Mouse (Mus musculus): ENCODE measurements at regions not wholly inside any gene's neighbourhood (a gene's known extent, or its start where the extent isn't known, plus 50 kb on each side); places are given as distances from the start of the nearest gene placed in this dataset.
A peak's percentile ranks its signal among the peaks of the same experiment; 100 is the strongest.

DNA sequence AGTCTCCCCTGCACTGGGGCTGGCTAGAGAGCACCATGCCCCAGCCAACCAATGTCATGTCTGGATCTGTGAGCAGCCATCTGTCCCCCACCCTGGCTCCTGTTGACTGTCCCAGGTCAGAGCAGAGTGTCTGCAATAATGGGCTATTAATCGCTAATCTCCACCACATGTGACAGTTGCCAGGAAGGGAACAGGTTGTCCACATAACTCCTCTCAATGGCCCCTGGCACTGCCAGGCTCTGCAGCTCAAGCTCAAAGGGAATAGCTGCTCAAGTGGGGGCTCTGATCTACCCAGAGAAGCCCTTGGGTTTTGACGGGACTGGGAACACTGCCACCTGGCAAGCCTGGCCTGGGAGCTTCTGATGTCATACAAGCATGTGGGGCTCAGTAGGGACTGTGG, 231.4 kb downstream of the Cryba4 start:
- no peak for DNase-seq (ENCODE audit: low spot score)

DNA sequence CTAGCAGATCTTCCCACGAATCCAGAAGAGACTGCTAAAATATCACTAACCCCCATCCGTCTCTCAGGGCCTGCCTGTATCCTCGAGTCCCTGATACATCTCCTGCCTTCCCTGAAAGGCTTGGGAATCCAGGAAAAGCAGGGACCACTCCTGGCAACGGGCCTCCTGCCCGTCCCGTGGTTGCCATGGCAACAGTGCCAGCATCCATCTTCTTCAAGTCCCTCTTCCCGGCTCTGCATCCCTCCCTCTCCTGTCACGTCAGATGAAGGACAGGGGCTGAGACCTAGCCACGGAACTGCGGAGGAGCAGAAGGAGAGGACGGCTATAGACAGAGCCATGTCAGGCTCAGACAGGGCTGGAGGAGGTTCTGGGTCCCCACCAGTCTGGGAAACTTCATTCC, 222.4 kb downstream of the Cryba4 start:
- DNase-seq (ENCODE audit: low spot score), result peak; percentile 62

DNA sequence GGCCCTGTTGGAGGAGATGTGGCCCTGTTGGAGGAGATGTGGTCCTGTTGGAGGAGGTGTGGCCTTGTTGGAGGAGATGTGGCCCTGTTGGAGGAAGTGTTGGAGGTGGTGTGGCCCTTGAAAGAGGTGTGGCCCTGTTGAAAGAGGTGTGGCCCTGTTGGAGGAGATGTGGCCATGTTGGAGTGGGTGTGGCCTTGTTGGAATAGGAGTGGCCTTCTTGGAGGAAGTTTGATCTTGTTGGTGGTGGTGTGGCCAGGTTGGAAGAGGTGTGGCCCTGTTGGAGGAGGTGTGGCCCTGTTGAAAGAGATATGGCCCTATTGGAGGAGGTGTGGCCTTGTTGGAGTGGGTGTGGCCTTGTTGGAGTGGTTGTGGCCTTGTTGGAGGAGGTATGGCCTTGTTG, 220.3 kb downstream of the Cryba4 start:
- no peak for DNase-seq (ENCODE audit: low spot score)

DNA sequence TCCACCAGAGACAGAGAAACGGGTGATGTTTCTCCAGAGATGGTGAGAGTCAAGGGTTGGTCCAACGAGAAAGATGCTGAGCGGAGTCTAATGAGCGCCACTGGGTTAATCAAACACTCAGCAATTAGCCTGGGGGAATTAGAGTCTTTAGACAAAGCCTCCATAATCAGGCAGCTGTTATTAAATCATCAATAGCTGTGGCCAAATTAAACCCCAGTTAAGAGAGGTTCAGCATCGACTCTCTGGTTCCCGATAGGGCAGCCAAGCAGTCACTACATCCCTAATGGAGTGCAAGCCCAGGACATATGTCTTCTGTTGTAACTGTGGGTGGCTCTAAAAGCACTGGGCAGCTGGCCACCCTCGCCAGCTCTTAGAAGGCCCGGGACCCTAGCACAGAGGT, 216.9 kb downstream of the Cryba4 start:
- DNase-seq (ENCODE audit: low spot score), result no peak

DNA sequence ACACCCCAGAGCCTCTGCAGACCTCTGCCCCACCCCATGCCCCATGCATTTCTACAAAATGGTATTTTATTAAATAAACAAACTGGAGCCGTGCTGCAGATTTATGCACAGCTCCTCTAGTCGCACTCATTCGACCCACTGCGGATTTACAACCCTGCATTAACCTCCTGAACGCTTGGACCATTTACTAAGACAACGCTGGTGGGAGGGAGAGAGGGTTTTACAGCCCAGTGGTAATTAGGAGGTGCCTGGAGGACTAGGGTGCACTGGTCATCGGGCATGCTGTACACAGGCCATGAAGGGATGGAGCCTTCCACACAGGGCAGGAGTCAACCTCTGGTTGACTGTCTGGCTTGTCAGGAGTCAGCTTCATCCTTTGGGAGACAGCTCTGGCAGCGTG, 215.2 kb downstream of the Cryba4 start:
- DNase-seq (ENCODE audit: low spot score), result peak; percentile 14

DNA sequence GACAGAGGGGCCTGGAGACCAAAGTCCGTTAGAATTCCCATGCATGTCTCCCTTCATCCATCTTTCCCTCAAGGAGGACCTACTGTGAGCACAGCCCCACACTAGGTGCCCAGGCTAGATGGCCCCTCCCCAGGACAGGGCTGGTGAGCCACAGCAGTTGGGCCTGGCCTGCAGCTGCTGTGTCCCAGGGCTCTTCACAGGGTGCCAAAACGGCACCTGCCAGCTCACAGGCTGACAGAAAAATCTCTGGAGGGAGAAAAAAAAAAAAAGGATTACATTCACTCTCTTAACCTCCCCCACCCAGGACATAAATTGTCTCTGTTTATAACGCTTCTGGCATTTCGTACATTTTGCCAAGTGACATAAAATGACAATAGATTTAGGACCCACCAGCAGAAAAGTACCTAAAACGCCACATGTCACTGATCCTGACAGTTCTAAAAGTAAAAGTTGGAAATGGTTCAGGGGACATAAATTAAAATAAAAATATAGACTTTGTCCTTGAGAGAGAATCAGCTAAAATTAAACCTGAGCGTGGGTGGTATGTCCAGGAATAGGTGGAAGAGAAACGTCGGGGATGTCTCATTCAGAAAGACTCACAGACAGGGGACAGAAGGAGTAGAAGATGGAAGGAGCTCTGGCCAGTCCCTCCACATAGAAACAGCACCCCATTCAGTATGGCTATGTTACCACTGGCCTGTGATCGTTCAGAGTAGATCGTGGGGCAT, 212.5 kb downstream of the Cryba4 start:
- no peak for DNase-seq (ENCODE audit: low spot score)

DNA sequence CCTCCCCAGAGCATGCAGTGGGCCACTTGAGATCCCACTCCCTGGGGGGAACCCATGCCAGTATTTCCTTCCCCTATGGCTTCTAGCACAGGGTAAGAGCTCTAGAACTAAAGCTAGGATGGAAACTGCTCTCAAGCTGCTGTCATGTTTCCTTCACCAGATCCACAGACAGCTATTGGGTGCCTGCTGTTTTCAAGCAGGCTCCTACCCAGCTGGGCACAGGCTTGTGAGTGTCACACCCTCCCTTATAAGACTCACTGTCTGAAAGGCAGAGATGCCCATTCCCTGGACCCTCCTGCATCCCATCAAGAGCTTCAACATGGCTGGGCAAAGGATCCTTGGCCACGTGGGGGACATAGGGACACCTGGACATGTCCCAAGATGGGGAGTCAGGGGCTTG, 211.6 kb downstream of the Cryba4 start:
- DNase-seq (ENCODE audit: low spot score), result no peak

DNA sequence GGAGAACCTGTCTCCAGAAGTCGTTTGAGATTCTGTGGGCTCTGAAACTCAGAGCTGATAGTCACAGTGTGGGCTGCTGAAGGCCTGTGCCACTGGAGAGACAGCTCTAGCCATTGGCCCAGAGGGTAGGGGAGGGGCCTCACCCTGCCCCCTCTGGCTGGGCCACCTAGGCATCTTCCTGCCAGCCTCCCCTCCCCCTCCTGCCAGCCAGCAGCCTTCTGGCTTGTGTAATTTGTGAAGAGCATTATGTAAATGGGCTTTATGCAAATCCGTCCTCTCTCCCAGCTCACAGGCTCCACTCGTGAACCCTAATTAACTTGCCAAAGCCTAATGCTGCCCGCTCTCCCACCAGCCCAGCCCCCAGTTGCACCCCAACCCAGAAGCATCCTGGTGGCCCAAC, 211.0 kb downstream of the Cryba4 start:
- no peak for DNase-seq (ENCODE audit: low spot score)

DNA sequence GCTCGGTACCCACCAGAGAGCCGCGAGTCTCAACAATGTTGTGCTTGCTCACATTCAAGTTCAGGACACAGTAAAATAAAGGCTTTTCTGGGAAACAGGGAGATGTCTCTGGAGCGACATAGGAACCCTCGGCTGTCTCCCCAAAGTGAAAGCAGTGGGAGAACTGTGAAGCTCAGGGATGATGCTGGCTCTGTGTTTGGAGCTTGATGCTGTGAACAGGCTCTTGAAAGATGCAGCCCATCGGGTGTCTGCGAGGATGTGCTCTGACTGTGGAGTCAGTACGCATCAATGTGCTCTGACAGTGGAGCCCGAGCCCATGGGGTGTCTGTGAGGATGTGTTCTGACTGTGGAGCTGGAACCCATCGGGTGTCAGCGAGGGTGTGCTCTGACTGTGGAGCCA, 210.1 kb downstream of the Cryba4 start:
- no peak for DNase-seq (ENCODE audit: low spot score)

DNA sequence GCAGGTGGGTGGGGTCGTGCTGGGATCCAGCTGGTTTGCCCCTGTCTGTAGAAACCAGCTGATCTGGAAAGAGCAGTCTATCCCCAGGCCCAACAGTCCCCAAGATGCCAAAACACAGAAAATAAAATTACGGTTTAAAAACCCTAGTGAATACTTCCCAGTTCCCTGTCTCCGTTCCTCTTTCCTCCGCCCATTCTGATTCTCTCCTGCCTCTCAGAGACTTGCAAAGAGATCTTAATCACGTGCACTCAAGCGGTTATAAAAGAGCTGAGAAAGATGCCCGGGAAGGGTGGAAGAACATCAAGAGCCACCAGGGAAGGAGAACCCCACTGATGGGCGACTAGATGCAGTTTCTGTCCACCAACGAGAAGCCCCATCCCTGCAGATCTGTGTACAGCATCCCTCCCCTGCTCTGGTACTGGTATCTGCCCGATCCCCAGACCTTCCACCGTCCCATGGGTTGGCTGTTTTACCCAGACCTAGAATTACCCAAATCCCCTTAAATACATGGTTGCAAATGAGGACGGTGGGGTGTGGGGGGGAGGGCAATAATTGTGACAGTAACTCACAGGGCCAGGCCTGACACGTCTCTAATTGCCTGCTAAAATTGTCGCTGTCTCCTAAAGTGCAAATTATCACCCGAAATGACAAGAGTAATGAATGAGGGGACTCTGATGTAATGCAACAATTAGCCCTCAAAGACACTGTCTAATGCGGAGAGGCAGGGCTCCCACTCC, 202.1 kb downstream of the Cryba4 start:
- DNase-seq (ENCODE audit: low spot score), result no peak

DNA sequence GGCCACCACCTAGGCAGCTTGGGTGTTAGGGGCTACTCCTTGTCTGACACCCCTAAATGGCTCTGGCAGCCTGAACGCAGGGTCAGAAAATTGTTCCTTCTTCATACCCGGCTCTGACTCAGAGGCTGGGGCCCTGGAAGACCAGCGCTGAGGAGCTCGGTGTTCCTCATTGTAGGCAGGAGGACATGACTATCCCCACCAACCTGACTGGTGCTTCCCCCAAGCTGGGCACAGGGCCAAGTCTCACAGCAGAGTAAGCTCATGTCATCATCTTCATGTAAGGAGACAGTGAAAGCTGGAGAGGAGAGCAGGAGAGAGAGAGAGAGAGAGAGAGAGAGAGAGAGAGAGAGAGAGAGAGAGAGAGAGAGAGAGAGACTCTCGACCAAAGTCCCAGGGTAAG, 201.4 kb downstream of the Cryba4 start:
- no peak for DNase-seq (ENCODE audit: low spot score)

DNA sequence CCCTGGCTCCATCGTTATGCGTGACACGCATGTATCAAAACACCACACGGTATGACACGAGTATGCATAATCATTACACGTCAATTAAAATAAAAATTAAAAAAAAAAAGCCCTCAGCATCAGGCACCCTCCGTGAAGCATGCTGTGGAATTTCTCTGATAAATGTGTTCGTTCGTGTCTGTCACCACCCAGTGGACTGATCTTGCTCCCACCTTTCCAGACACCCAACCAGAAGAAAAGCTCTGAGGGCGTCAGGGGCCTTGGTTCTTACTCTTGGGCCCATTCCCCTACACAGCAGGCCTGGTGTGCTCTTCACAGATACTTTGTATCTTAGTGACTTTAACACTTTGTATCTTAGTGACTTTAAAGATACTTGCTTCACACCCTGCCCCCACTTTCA, 200.5 kb downstream of the Cryba4 start:
- no peak for DNase-seq (ENCODE audit: low spot score)

DNA sequence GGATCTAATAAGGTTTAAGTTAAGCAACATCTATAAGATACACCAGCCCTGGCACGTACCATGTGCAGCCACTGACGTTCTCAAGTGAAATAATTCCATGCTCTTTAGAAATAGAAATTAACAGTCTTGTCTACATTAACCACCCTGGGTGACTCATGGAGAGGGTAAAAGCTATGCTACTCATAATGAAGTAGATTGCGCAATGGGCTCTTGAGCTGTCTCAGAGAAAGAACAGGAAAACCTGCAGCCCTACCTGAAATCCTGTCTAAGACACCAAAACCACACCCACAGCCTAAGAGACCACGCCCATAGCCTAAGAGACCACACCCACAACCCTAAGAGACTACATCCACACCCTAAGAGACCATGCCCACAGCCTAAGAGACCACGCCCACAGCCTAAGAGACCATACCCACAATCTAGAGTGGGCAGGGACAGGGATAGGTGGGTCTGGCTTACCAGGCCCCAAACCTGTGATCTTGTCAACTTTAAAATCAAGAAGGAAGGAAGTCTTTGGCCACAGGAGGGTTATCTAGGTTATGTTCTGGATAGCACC, 198.6 kb downstream of the Cryba4 start:
- DNase-seq (ENCODE audit: low spot score), result no peak

DNA sequence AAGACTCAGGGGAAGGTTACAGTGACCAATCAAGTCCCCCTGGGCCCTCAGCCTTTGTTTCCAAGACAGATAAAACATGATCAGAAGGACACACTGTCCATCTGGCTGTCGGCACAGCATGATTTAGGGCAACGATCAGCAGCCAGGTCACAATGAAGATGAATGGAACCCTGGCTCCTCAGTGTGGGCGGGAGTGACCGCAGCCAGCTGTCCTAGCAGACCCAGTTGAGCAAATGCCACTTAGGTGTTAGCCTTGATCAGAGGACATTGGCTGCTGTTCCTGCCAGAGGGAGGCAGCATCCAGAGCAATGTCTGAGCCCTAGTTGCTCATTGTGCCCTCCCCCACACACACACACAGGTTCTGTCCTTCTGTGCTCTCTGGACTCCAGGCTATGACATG, 197.3 kb downstream of the Cryba4 start:
- no peak for DNase-seq (ENCODE audit: low spot score)

DNA sequence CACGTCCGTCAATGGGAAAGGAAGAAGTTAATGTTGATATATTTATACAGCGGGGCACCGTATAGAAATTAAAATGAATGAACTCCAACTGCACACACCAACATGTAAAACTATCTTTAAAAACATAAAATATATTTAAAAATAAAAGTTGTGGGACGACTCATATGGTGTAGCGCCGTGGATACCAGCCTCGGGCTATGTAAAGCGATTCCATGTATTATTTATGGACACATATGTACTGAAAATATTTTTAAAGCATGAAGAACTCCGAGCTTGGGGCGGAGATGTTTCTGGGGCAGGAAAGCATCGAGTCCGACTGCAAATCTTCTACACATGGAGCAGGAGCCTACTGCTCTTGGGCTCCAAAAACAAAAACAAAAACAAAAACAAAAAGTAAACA, 182.4 kb downstream of the Cryba4 start:
- DNase-seq (ENCODE audit: low spot score), result no peak

DNA sequence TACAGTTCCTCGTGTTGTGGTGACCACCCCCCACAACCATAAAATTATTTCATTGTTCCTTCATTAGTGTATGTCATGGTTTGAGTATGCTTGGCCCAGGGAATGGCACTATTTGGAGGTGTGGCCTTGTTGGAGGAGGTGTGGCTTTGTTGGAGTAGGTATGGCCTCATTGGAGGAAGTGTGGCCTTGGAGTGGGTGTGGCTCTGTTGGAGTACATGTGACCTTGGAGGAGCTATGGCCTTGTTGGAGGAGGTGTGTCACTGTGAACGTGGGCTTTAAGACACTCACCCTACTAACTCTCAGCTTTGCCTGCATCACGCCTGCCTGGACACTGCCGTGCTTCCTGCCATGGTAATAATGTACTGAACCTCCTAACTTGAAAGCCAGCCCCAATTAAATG, 179.9 kb downstream of the Cryba4 start:
- DNase-seq (ENCODE audit: low spot score), result no peak

DNA sequence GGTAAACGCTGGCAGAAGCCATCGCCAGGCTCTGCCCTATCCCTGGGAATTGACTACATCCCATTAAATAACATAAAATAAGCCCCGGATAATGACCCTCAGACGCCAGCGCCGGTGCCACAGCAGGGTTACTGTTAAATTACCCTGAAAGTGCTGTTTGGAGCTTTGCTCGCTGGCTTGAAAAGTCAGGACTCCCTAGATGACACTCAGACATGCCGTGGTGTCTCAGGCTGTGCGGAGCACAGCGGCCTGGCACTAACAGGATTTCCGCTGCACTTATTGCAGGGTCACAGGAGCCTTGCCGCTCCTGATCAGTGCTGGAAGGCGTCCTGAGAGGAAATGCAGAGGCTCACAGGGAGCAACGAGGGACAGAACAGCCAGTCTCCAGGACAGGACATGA, 175.2 kb downstream of the Cryba4 start:
- peak; percentile 13 for DNase-seq (ENCODE audit: low spot score)

DNA sequence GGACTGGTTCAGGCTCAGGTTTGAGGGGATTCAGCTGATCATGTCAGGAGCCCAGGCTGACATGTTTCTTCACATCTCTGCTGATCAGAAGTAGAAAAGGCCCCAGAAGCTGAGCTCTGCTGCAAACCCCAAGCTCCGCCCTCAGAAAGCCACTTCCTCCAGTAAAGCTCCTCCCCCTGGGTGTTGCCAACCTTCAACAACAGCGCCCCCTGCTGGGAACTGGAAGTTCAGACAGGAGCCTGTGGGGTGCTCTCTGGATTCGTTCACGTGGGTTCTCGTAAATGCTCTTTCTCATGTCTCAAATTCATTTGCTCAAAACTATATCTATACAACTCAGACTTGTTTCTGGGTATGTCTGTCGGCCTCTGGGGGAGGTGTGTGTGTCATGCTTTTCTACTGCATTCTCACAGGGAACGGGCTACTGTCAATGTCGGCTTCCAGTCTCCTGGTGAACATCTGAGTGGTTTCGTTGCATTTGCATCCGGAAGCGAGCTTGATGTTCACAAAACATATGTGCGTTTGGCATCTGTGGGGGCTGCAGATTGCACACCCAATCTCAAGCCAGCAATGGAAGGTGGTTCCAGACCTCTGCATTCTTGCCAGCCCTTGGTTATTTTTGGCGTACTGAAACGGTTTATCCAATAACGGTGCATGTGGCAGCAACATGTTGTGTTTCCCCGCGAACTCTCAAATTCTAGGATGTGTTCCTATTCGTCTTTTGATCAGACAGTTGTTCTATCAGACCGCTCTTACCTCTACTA, 174.3 kb downstream of the Cryba4 start:
- DNase-seq (ENCODE audit: low spot score), result peak; percentile 55

DNA sequence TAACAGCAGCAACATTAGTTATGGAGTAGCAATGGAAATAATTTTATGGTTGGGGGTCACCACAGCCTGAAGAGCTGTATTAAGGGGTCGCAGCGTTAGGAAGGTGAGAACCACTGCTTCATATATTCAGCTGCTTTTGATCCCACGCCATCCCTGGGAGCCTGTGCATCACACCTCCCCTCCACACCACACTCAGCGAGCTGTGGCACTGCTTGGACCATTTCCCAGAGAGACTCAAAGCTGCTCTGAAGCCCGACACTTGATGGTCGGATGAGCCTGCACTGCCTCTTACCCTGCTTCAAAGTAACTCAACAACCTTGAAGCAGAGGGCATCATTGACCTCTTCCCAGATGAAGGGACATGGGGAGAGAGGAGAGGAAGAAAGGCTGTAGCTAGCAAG, 171.3 kb downstream of the Cryba4 start:
- DNase-seq (ENCODE audit: low spot score), result no peak

DNA sequence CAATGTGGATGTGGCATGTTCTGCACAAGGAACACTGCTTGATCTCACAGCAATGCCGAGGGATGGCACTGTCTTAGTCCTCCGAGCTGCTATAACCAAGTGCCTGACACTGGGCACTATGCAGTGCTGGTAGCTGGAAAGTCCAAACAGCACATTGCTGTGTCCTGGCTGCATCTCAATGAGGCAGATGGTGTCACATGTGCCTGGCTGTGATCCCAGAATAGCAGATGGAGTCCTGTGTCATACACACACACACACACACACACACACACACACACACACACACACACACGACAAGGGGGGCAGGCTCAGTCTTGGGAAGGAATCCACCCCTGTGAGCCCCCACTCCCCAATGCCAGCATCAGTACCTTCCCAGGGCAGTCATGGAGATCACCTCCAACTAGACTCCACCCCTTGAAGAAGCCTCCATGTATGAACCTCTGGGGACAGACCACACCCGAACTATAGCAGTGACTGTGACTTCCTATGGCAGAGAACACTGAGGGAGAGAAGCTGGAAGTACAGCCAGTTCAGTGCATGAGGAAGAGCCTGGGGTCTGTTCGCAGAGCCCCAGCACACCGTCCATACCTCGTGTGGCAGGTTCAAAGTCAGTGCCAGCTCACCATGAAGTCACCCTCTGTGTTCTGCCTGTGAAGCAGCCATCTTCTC, 160.3 kb downstream of the Cryba4 start:
- DNase-seq (ENCODE audit: low spot score), result no peak

DNA sequence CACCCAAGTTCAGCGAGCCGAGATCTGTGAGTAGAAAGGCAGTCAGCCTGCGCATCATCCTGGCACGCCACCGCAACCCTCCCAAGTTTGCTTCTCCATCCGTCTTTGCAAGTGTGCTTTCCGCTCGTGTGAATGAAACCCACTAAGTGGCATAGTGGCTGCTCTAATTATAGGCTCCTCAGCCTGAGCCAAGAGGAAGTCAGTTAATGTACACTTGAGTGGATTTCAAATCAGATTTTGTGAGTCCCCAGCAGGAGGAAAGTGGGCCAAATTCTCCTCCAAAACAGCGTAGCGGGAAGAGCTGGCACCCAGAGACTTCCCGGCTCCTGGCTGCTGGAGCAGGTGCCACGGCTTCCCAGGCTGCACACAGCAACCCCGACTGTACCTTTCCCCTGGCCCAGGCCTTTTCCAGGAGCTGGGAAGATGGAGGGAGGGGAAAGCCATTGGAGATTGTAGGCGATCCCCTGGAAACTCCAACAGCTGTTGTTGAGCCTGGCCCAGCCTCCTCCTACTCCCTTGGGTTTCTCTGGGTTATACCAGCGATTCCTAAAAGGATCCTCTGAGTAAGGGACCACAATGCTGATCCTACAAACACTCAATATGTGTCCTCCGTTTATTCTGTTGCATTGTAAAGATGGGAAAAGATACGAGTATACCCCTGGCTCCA, 158.3 kb downstream of the Cryba4 start:
- DNase-seq (ENCODE audit: low spot score), result no peak
